Mouse (Mus musculus): ENCODE measurements around the gene Usp2. TPM values are rescaled to one million over a fixed set of nuclear protein-coding genes. Genes with fewer than 3 reads are reported as not detected.
A peak's percentile ranks its signal among the peaks of the same experiment; 100 is the strongest.

Usp2 gene
- polyA plus RNA-seq, 1 experiment from 2014 or later: 1.8 TPM

DNA sequence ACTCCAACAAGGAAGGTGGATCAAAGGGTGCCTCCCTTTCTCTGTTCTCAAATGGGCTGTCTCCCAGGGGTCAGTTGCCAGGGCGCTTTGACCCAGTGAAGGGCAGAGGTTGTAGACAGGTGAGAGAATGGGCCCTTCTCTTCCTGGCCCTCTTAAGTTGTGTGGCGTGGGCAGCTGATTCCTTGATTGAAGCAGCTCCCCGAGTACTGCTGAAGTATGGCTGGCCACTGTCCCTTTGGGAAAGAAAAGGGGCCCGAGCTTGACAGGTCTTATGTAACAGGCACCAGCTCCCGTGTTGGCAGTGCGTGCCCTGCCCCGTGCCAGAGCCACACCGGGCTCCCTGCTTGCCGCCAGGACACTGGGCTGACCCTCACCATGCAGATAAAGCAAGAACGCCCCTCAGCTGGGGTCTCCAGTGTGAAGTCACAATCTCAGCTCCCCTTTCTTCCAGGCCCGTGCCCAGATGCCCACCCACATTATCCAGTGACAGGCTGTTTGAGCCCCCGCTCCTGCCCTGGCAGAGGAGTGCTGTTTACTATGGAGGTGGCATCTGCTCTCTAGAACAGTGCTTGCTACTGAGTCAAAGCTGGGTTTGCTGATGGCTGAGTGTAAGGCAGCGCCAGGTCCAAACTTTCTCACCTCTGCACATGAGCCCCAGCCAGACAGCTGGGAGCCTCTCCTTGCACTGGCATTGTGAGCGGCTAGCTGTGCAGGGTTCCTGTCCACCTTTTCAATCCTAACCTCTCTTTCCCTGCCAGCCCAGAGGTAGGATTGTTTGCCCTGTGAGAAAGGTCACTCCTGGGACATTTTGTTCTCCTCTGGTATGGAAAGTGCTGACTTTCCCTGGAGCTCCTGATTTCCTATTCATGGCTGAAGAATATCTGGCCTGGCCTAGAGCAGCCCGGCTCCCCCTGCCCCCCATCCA, 19.2 kb downstream of the Usp2 start:
- H3K36me3 ChIP-seq: 0 out of 2 replicates have a peak, but pooled peaks cover 3% of the 10 kb centered on the region
- no peak overlapping the region for H3K9ac ChIP-seq
- H3K4me1 ChIP-seq (replicated peaks): peaks cover 55% of the 10 kb centered on the region
- peak overlapping the region; percentile 96 for H3K4me2 ChIP-seq
- 67% methylated on average over 15 of the region's 15 CpGs for WGBS (ENCODE audit: insufficient replicate concordance)
- ATAC-seq (ENCODE audit: low read depth) (no peak), DNase-seq (no peak)
- H3K27ac ChIP-seq: no peak overlapping the region; the same call in 1 of the 2 replicates
- peaks cover 62% of the 10 kb centered on the region for H3K27me3 ChIP-seq
- H3K9me3 ChIP-seq (replicated peaks): no peaks in the 10 kb centered on the region
- H3K4me3 ChIP-seq (replicated peaks): no peak overlapping the region

DNA sequence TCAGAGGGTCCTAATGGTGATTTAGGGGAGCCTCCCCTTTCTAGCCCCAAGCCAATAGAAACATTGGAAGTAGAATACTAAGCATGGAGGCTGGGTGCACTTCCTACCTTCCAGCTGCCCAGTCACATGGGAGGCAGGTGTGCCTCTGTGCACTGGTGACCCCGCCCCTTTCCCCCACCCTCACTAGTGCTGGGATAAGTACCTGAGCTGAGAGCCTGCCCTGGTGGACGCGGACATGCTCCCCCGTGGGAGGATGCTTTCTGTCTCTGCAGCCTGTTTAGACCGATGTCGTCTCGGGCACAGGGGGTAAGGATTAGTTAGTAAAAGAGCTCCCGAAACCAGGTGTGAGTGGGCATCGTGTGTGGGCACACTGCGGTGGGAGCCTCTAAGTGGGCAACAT, 20.1 kb downstream of the Usp2 start:
- Histone ChIP-seq H3K36me3 (0 out of 2 replicates have a peak, but pooled peaks cover 4% of the 10 kb centered on the region), H3K4me1 (replicated peaks) (peaks cover 53% of the 10 kb centered on the region), H3K4me2 (no peak overlapping the region), H3K9ac (no peak overlapping the region), H3K27ac (no peak overlapping the region), H3K4me3 (replicated peaks) (no peak overlapping the region), H3K27me3 (peaks cover 60% of the 10 kb centered on the region), H3K9me3 (replicated peaks) (no peaks in the 10 kb centered on the region)
- WGBS (ENCODE audit: insufficient replicate concordance): 61% methylated on average over 10 of the region's 10 CpGs
- no peak for ATAC-seq (ENCODE audit: low read depth)
- DNase-seq: no peak

GRCm38 (mm10) chr9:44087761-44088455, 21.1 kb downstream of the Usp2 start:
- Histone ChIP-seq H3K27me3 (peaks cover 51% of the 10 kb centered on the region), H3K9ac (no peak overlapping the region), H3K4me1 (replicated peaks) (peaks cover 53% of the 10 kb centered on the region), H3K9me3 (replicated peaks) (no peaks in the 10 kb centered on the region), H3K4me3 (replicated peaks) (no peak overlapping the region), H3K4me2 (no peak overlapping the region), H3K36me3 (0 out of 2 replicates have a peak, but pooled peaks cover 7% of the 10 kb centered on the region), H3K27ac (no peak overlapping the region)
- DNase-seq: no peak
- ATAC-seq (ENCODE audit: low read depth): no peak
- WGBS (ENCODE audit: insufficient replicate concordance): 24% methylated on average over 15 of the region's 15 CpGs

- DNase-seq (no peak), ATAC-seq (ENCODE audit: low read depth) (no peak)
- no peak overlapping the region for H3K9ac ChIP-seq
- no peaks in the 10 kb centered on the region for H3K9me3 ChIP-seq (replicated peaks)
- 0 out of 2 replicates have a peak, but pooled peaks cover 7% of the 10 kb centered on the region for H3K36me3 ChIP-seq
- H3K4me2 ChIP-seq: peak overlapping the region; percentile 23; the same call in 1 of the 2 replicates
- WGBS (ENCODE audit: insufficient replicate concordance): 20% methylated on average over 12 of the region's 12 CpGs
- peaks cover 47% of the 10 kb centered on the region for H3K4me1 ChIP-seq (replicated peaks)
- no peak overlapping the region for H3K4me3 ChIP-seq (replicated peaks)
- no peak overlapping the region for H3K27ac ChIP-seq
- H3K27me3 ChIP-seq: peaks cover 40% of the 10 kb centered on the region
Observed at GRCm38 (mm10) chr9:44088877-44089608, 22.2 kb downstream of the Usp2 start.

GRCm38 (mm10) chr9:44093612-44094503, 27.0 kb downstream of the Usp2 start:
- Histone ChIP-seq H3K27me3 (no peaks in the 10 kb centered on the region), H3K4me1 (replicated peaks) (peaks cover 15% of the 10 kb centered on the region; the same call in 1 of the 2 replicates), H3K9ac (no peak overlapping the region), H3K4me3 (replicated peaks) (no peak overlapping the region), H3K9me3 (replicated peaks) (no peaks in the 10 kb centered on the region), H3K4me2 (no peak overlapping the region), H3K36me3 (0 out of 2 replicates have a peak, but pooled peaks cover 7% of the 10 kb centered on the region), H3K27ac (no peak overlapping the region)
- 54% methylated on average over 24 of the region's 24 CpGs for WGBS (ENCODE audit: insufficient replicate concordance)
- ATAC-seq (ENCODE audit: low read depth) (no peak), DNase-seq (no peak)

DNA sequence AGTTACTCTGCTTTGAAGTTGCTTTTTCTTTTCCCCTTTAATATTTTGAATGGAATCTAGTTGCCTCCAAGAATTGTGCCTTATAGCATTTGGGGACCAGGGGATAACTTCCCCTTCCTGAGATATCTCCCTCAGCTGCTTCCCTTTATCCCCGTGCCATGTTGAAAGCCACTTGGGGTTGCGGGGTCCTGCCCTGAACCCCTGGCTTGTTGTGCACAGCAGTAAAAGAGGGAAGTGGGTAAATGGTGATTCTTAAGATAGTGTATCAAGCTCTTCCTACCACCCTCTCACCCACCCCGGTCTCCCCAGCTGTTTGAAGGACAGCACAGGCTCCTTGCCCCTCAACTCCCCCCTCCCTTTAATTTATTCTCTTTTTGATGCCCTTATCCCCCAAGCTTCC, 27.9 kb downstream of the Usp2 start:
- no peak overlapping the region for H3K4me3 ChIP-seq (replicated peaks)
- H3K4me2 ChIP-seq: no peak overlapping the region
- no peaks in the 10 kb centered on the region for H3K27me3 ChIP-seq
- H3K9me3 ChIP-seq (replicated peaks): no peaks in the 10 kb centered on the region
- H3K9ac ChIP-seq: no peak overlapping the region
- H3K27ac ChIP-seq: no peak overlapping the region
- WGBS (ENCODE audit: insufficient replicate concordance): 36% methylated on average over 3 of the region's 3 CpGs
- H3K4me1 ChIP-seq (replicated peaks): peaks cover 9% of the 10 kb centered on the region; the same call in 1 of the 2 replicates
- 0 out of 2 replicates have a peak, but pooled peaks cover 7% of the 10 kb centered on the region for H3K36me3 ChIP-seq
- DNase-seq (no peak), ATAC-seq (ENCODE audit: low read depth) (no peak)

DNA sequence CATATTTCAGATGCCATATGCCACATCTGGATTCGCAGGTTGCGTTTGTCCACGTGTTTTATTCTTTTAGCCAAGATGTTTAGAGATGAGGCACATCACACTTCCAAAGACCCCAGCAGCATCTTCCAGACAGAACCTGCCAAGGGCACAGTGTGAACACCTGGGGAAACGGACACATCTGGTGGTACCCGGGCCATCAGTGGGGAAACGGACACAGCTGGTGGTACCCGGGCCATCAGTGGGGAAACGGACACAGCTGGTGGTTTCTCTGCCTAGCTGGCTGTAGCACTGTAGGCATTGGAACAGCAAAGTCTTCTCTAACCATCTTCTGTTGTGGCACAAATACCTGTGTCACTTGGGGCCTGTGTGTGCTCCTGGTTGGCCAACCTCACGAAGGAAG, 29.0 kb downstream of the Usp2 start:
- ATAC-seq (ENCODE audit: low read depth) (no peak), DNase-seq (no peak)
- Histone ChIP-seq H3K9ac (no peak overlapping the region), H3K27ac (no peak overlapping the region), H3K4me2 (no peak overlapping the region), H3K4me3 (replicated peaks) (no peak overlapping the region), H3K36me3 (0 out of 2 replicates have a peak, but pooled peaks cover 7% of the 10 kb centered on the region), H3K4me1 (replicated peaks) (peaks cover 5% of the 10 kb centered on the region; the same call in 1 of the 2 replicates), H3K9me3 (replicated peaks) (no peaks in the 10 kb centered on the region), H3K27me3 (no peaks in the 10 kb centered on the region)
- WGBS (ENCODE audit: insufficient replicate concordance): 80% methylated on average over 9 of the region's 9 CpGs

- DNase-seq (no peak), ATAC-seq (ENCODE audit: low read depth) (no peak)
- H3K4me1 ChIP-seq (replicated peaks): peaks cover 5% of the 10 kb centered on the region; the same call in 1 of the 2 replicates
- no peaks in the 10 kb centered on the region for H3K27me3 ChIP-seq
- 0 out of 2 replicates have a peak, but pooled peaks cover 4% of the 10 kb centered on the region for H3K36me3 ChIP-seq
- no peak overlapping the region for H3K4me3 ChIP-seq (replicated peaks)
- H3K27ac ChIP-seq: no peak overlapping the region
- no peak overlapping the region for H3K4me2 ChIP-seq
- H3K9me3 ChIP-seq (replicated peaks): no peaks in the 10 kb centered on the region
- whole genome bisulfite sequencing (ENCODE audit: insufficient replicate concordance): 67% methylated on average over 9 of the region's 9 CpGs
- H3K9ac ChIP-seq: no peak overlapping the region
Observed at GRCm38 (mm10) chr9:44096536-44096935, 29.7 kb downstream of the Usp2 start.

DNA sequence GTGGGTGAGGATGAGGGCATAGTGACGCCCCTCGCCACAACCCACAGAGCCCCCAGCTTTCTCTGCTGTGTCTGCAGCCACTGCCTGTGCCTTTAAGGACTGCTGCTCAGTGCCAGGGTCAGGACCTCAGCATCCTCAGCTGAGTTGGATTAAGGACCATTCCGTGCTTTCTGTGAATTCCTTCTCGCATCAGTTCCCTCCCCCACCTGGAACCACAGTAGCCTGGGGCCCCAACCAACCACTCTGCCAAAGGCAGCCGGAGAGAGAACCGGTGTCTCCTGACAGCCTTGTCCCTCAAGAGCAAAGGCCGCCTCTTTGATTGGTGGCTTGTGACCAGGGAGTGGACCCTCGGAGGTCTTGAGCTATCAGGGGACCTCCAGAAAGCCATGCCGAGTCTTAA, 34.7 kb downstream of the Usp2 start, which contains the start of gene Mfrp:
Gene Mfrp (plus strand): TSS at position 240 of the 400 bp plus-strand sequence.
- Histone ChIP-seq H3K4me3 (replicated peaks) (no peak within 1 kb of the TSS), H3K9me3 (replicated peaks) (no peaks in the 10 kb centered on the region), H3K9ac (no peak within 1 kb of the TSS), H3K36me3 (peaks cover 26% of the 10 kb centered on the region), H3K4me2 (no peak within 1 kb of the TSS), H3K27me3 (no peaks in the 10 kb centered on the region), H3K27ac (no peak within 1 kb of the TSS), H3K4me1 (replicated peaks) (peaks cover under 1% of the 10 kb centered on the region; the same call in 1 of the 2 replicates)
- no peak for DNase-seq
- ATAC-seq (ENCODE audit: low read depth): no peak
- WGBS (ENCODE audit: insufficient replicate concordance): 79% methylated on average over 9 of the region's 9 CpGs

- Histone ChIP-seq H3K4me1 (replicated peaks) (peaks cover 35% of the 10 kb centered on the region), H3K27ac (no peak overlapping the region), H3K36me3 (peaks cover 53% of the 10 kb centered on the region), H3K27me3 (no peaks in the 10 kb centered on the region), H3K4me2 (no peak overlapping the region), H3K9ac (no peak overlapping the region), H3K4me3 (replicated peaks) (no peak overlapping the region), H3K9me3 (replicated peaks) (no peaks in the 10 kb centered on the region)
- no peak for DNase-seq
- WGBS (ENCODE audit: insufficient replicate concordance): 86% methylated on average over 7 of the region's 7 CpGs
- no peak for ATAC-seq (ENCODE audit: low read depth)
Observed at GRCm38 (mm10) chr9:44104881-44105280, 38.1 kb downstream of the Usp2 start.
